Mouse (Mus musculus): ENCODE measurements around the gene Mtmr12. TPM values are rescaled to one million over a fixed set of nuclear protein-coding genes. Genes with fewer than 3 reads are reported as not detected.

Gene Mtmr12
- total and polyA plus RNA-seq, 3 experiments = 14.3 to 38.2 TPM; not detected in 1

GRCm38 (mm10) chr15:12284794-12285534, 80.1 kb downstream of the Mtmr12 start:
- no peak overlapping the region for H3K9ac ChIP-seq (ENCODE audit: control insufficient read depth, low read depth, low read length, poor library complexity, severe bottlenecking)
- H3K79me2 ChIP-seq (ENCODE audit: control insufficient read depth, insufficient read depth, low read length, poor library complexity) = no peaks in the 10 kb centered on the region

GRCm38 (mm10) chr15:12285535-12285809, 80.6 kb downstream of the Mtmr12 start:
- Histone ChIP-seq H3K4me1 (ENCODE audit: control insufficient read depth in 1 of 2, insufficient read depth in 2 of 2, low read length in 2 of 2) (no peaks in the 10 kb centered on the region), H3K27me3 (ENCODE audit: control insufficient read depth in 1 of 2, insufficient read depth in 2 of 2, low read length in 2 of 2) (no peaks in the 10 kb centered on the region), H3K9ac (ENCODE audit: control insufficient read depth, low read depth, low read length, poor library complexity, severe bottlenecking) (no peak overlapping the region), H3K27ac (ENCODE audit: control insufficient read depth, low read depth, low read length) (no peak overlapping the region), H3K4me3 (ENCODE audit: control insufficient read depth in 1 of 2, insufficient read depth in 1 of 2, low read depth in 2 of 2, low read length in 2 of 2) (no peak overlapping the region), H3K79me2 (ENCODE audit: control insufficient read depth, insufficient read depth, low read length, poor library complexity) (no peaks in the 10 kb centered on the region), H3K9me3 (replicated peaks; ENCODE audit: insufficient read depth, low read length) (no peaks in the 10 kb centered on the region), H3K36me3 (ENCODE audit: control insufficient read depth in 1 of 2, insufficient read depth in 2 of 2, low read length in 2 of 2) (no peaks in the 10 kb centered on the region)
- DNase-seq (ENCODE audit: low read depth, low spot score) = no peak
- TF ChIP-seq ZC3H11A (IDR thresholded peaks at IDR 0.05; ENCODE audit: low read depth, low read length) (no peak), CHD2 (IDR thresholded peaks at IDR 0.05; ENCODE audit: low read length) (no peak), MAZ (IDR thresholded peaks at IDR 0.05; ENCODE audit: low read depth, low read length) (no peak), MYB (IDR thresholded peaks at IDR 0.05; ENCODE audit: low read depth, low read length) (no peak), RAD21 (IDR thresholded peaks at IDR 0.05; ENCODE audit: low read depth, low read length) (no peak)

More at GRCm38 (mm10) chr15:12284794-12285534, 80.1 kb downstream of the Mtmr12 start:
- Histone ChIP-seq H3K9me3 (replicated peaks; ENCODE audit: insufficient read depth, low read length) (no peaks in the 10 kb centered on the region), H3K36me3 (ENCODE audit: control insufficient read depth in 1 of 2, insufficient read depth in 2 of 2, low read length in 2 of 2) (no peaks in the 10 kb centered on the region), H3K27me3 (ENCODE audit: control insufficient read depth in 1 of 2, insufficient read depth in 2 of 2, low read length in 2 of 2) (no peaks in the 10 kb centered on the region), H3K4me1 (ENCODE audit: control insufficient read depth in 1 of 2, insufficient read depth in 2 of 2, low read length in 2 of 2) (no peaks in the 10 kb centered on the region), H3K4me3 (ENCODE audit: control insufficient read depth in 1 of 2, insufficient read depth in 1 of 2, low read depth in 2 of 2, low read length in 2 of 2) (no peak overlapping the region), H3K27ac (ENCODE audit: control insufficient read depth, low read depth, low read length) (no peak overlapping the region)
- DNase-seq (ENCODE audit: low read depth, low spot score) = no peak
- TF ChIP-seq TCF12 (IDR thresholded peaks at IDR 0.05; ENCODE audit: low read depth, low read length) (no peak), MYC (IDR thresholded peaks at IDR 0.05; ENCODE audit: low read depth, low read length) (no peak), SMC3 (IDR thresholded peaks at IDR 0.05; ENCODE audit: low read depth, low read length) (no peak), USF1 (IDR thresholded peaks at IDR 0.05; ENCODE audit: low read depth, low read length) (no peak), POLR2AphosphoS2 (IDR thresholded peaks at IDR 0.05; ENCODE audit: low read length) (no peak), NRF1 (IDR thresholded peaks at IDR 0.05; ENCODE audit: insufficient read depth, low read depth, low read length, poor library complexity, severe bottlenecking) (no peak), POLR2AphosphoS5 (IDR thresholded peaks at IDR 0.05; ENCODE audit: borderline replicate concordance, low read depth, low read length) (no peak), MAFK (IDR thresholded peaks at IDR 0.05; ENCODE audit: borderline replicate concordance, low read depth, low read length) (no peak), ELF1 (IDR thresholded peaks at IDR 0.05; ENCODE audit: low read depth, low read length) (no peak)

- H3K4me1 ChIP-seq (ENCODE audit: control insufficient read depth in 1 of 2, insufficient read depth in 2 of 2, low read length in 2 of 2) = peaks cover 0 to 4% of the 10 kb centered on the region in 2 experiments; a peak in 2 of 4 replicates
- no peaks in the 10 kb centered on the region for H3K9me3 ChIP-seq (replicated peaks; ENCODE audit: insufficient read depth, low read length)
- DNase-seq (ENCODE audit: low read depth, low spot score) = no peak
- H3K4me3 ChIP-seq (ENCODE audit: control insufficient read depth in 1 of 2, insufficient read depth in 1 of 2, low read depth in 2 of 2, low read length in 2 of 2) = no peak overlapping the region
- H3K9ac ChIP-seq (ENCODE audit: control insufficient read depth, low read depth, low read length, poor library complexity, severe bottlenecking) = no peak overlapping the region
- H3K27me3 ChIP-seq (ENCODE audit: control insufficient read depth in 1 of 2, insufficient read depth in 2 of 2, low read length in 2 of 2) = no peaks in the 10 kb centered on the region
- no peaks in the 10 kb centered on the region for H3K79me2 ChIP-seq (ENCODE audit: control insufficient read depth, insufficient read depth, low read length, poor library complexity)
- no peak overlapping the region for H3K27ac ChIP-seq (ENCODE audit: control insufficient read depth, low read depth, low read length)
- peaks cover 0 to 8% of the 10 kb centered on the region in 2 experiments; a peak in 2 of 4 replicates for H3K36me3 ChIP-seq (ENCODE audit: control insufficient read depth in 1 of 2, insufficient read depth in 2 of 2, low read length in 2 of 2)
- TF ChIP-seq RCOR1 (IDR thresholded peaks at IDR 0.05; ENCODE audit: low read depth, low read length) (no peak), BHLHE40 (IDR thresholded peaks at IDR 0.05; ENCODE audit: borderline replicate concordance, low read depth, low read length) (no peak), POLR2AphosphoS2 (IDR thresholded peaks at IDR 0.05; ENCODE audit: low read length) (no peak), HCFC1 (IDR thresholded peaks at IDR 0.05; ENCODE audit: low read depth, low read length) (no peak), EP300 (IDR thresholded peaks at IDR 0.05; ENCODE audit: low read depth in 1 of 2, low read length in 2 of 2) (no peak), ZC3H11A (IDR thresholded peaks at IDR 0.05; ENCODE audit: low read depth, low read length) (no peak), TAL1 (IDR thresholded peaks at IDR 0.05; ENCODE audit: low read length) (no peak), TBP (IDR thresholded peaks at IDR 0.05; ENCODE audit: low read depth, low read length) (no peak), MEF2A (IDR thresholded peaks at IDR 0.05; ENCODE audit: extremely low read depth, insufficient replicate concordance, low read depth, low read length, poor library complexity, severe bottlenecking) (no peak), MAZ (IDR thresholded peaks at IDR 0.05; ENCODE audit: low read depth, low read length) (no peak), JUND (IDR thresholded peaks at IDR 0.05; ENCODE audit: low read depth, low read length) (no peak), MAX (IDR thresholded peaks at IDR 0.05; ENCODE audit: low read length) (no peak), UBTF (IDR thresholded peaks at IDR 0.05; ENCODE audit: borderline replicate concordance, insufficient read depth, low read depth, low read length) (no peak), ELF1 (IDR thresholded peaks at IDR 0.05; ENCODE audit: low read depth, low read length) (no peak), MAFK (IDR thresholded peaks at IDR 0.05; ENCODE audit: borderline replicate concordance, low read depth, low read length) (no peak), CTCF (IDR thresholded peaks at IDR 0.05 in 2 of 3, conservative IDR thresholded peaks at IDR 0.05 in 1 of 3; ENCODE audit: control insufficient read depth in 1 of 3, insufficient read depth in 1 of 3, low read depth in 2 of 3, low read length in 3 of 3, poor library complexity in 1 of 3, severe bottlenecking in 1 of 3) (no peak)
Measured at GRCm38 (mm10) chr15:12290330-12290729, 85.5 kb downstream of the Mtmr12 start.

All from MEL (cell line).